Mouse (Mus musculus) megakaryocyte, adult 5-6 weeks (primary cell): Measurements from ENCODE around the gene Upf2. TPM values are rescaled to one million over a fixed set of nuclear protein-coding genes. Genes with fewer than 3 reads are reported as not detected.

ENCODE experiments used
- total RNA-seq, 2 experiments: library from RNA; stranded (forward) in 1 of 2; stranded (reverse) in 1 of 2; fragments of 153-499, 151-499 nt in 1 of 2; fragments of 221-1000, 200-1000 nt in 1 of 2; gene quantifications; 2 replicates each; pipeline versions ENCODE4 v1.2.3 to v1.2.4; 2015 to 2017

Upf2 gene
- total RNA-seq, 2 experiments from 2014 or later: 27.6 to 29.6 TPM

Other genes starting within 250 kb of the Upf2 start
- 56.3 and 62.1 TPM in 2 replicates for gene Camk1d, start 237.0 kb upstream of the Upf2 start, total RNA-seq (2015)
- 31.3 and 45.6 TPM in 2 replicates for gene Camk1d, start 237.0 kb upstream of the Upf2 start, total RNA-seq (2017)
- 29.2 and 33.5 TPM in 2 replicates for gene Nudt5, start 106.5 kb upstream of the Upf2 start, total RNA-seq (2015)
- gene Nudt5, start 106.5 kb upstream of the Upf2 start, total RNA-seq (2017): 25.1 and 31.2 TPM in 2 replicates
- 91.2 and 110 TPM in 2 replicates for gene Cdc123, start 106.3 kb upstream of the Upf2 start, total RNA-seq (2015)
- 80.7 and 85.0 TPM in 2 replicates for gene Cdc123, start 106.3 kb upstream of the Upf2 start, total RNA-seq (2017)
- 0.51 TPM in 1 of 2 replicates, not detected in the other for gene Gm13199, start 88.5 kb upstream of the Upf2 start, total RNA-seq (2015)
- gene Gm13199, start 88.5 kb upstream of the Upf2 start, total RNA-seq (2017): not detected in 2 replicates
- gene Sec61a2, start 56.0 kb upstream of the Upf2 start, total RNA-seq (2015): 11.6 and 12.5 TPM in 2 replicates
- 4.0 and 5.7 TPM in 2 replicates for gene Sec61a2, start 56.0 kb upstream of the Upf2 start, total RNA-seq (2017)
- 2.0 TPM in 1 of 2 replicates, not detected in the other for gene Dhtkd1, start 8.7 kb upstream of the Upf2 start, total RNA-seq (2015)
- 0.24 TPM in 1 of 2 replicates, not detected in the other for gene Dhtkd1, start 8.7 kb upstream of the Upf2 start, total RNA-seq (2017)
- gene Proser2, start 178.7 kb downstream of the Upf2 start, total RNA-seq (2015): not detected in 2 replicates
- 0.15 TPM in 1 of 2 replicates, not detected in the other for gene Proser2, start 178.7 kb downstream of the Upf2 start, total RNA-seq (2017)